Mouse (Mus musculus): ENCODE results near the gene Fry. TPM values are rescaled to one million over a fixed set of nuclear protein-coding genes. Genes with fewer than 3 reads are reported as not detected.
A peak's percentile ranks its signal among the peaks of the same experiment; 100 is the strongest.

The Fry gene
- polyA plus RNA-seq, 1 experiment from 2014 or later, result 21.1 TPM

DNA sequence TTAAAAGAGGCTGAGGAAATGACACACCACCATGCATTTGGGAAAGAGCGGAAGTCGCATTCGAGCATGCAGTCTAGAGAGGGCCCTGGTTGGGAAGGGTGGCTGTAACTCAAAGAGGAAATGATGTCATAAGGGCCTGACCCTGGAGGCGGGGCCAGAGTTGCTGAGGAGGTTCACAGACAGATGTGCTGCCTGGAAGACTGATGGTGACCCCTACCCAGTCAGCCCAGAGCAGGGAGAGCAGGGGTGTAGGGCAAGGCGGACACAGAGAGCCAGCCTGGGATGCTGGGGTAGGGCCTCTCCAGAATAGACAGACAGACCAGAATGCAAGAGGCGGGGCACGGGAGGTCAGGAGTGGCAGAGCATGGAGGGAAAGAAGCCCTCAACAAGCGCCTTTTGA, 290.5 kb downstream of the Fry start:
- WGBS, result 71% methylated on average over 8 of the region's 8 CpGs
- Histone ChIP-seq H3K4me1 (ENCODE audit: control insufficient read depth, insufficient read depth, low read length) (no peaks in the 10 kb centered on the region), H3K4me3 (ENCODE audit: low read depth, low read length) (no peak overlapping the region), H3K4me2 (ENCODE audit: low read depth) (no peak overlapping the region), H3K9me3 (ENCODE audit: control insufficient read depth, low read length) (no peaks in the 10 kb centered on the region), H3K27me3 (ENCODE audit: control insufficient read depth, insufficient read depth, low read length) (no peaks in the 10 kb centered on the region), H3K36me3 (ENCODE audit: control insufficient read depth, insufficient read depth, low read length) (no peaks in the 10 kb centered on the region), H3K9ac (ENCODE audit: low read length) (no peak overlapping the region), H3K27ac (ENCODE audit: low read depth, low read length) (no peak overlapping the region)
- DNase-seq (ENCODE audit: low spot score) (no peak), ATAC-seq (ENCODE audit: insufficient read depth, low FRiP score, low TSS enrichment) (no peak)

DNA sequence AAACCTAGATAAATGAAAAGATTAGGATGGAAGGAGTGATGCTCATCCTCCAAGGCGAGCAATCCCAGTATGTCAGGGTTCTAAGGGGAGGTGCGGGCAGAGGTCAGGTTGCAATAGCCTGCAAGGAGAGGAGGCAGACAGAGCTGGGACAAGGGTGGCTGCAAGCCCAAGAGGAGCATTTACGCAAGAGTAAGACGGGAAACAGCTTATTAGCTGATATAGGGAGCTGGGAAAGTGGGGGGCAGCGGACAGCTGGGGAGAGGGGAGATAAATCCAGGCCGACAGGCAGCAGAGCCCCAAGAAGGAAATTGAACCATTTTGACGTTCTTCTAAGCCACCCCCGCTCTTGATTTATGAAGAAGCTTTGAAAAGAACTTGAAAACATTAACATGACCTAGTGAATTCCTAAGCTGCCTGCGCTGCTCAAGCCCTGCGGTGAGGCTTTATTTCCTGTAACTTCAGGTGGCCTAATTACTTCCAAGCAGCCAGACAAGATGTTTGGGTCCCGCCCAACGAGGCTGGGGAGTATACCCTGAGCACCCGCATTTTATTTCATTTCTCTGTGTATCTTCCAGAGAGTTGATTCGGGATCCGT, 291.1 kb downstream of the Fry start:
- no peak overlapping the region for H3K9ac ChIP-seq (ENCODE audit: low read length)
- no peak for DNase-seq (ENCODE audit: low spot score)
- ATAC-seq (ENCODE audit: insufficient read depth, low FRiP score, low TSS enrichment), result no peak
- H3K9me3 ChIP-seq (ENCODE audit: control insufficient read depth, low read length), result no peaks in the 10 kb centered on the region
- no peaks in the 10 kb centered on the region for H3K27me3 ChIP-seq (ENCODE audit: control insufficient read depth, insufficient read depth, low read length)
- 49% methylated on average over 15 of the region's 15 CpGs for WGBS
- no peak overlapping the region for H3K4me3 ChIP-seq (ENCODE audit: low read depth, low read length)
- H3K27ac ChIP-seq (ENCODE audit: low read depth, low read length), result no peak overlapping the region
- H3K4me2 ChIP-seq (ENCODE audit: low read depth), result no peak overlapping the region
- H3K36me3 ChIP-seq (ENCODE audit: control insufficient read depth, insufficient read depth, low read length), result no peaks in the 10 kb centered on the region
- H3K4me1 ChIP-seq (ENCODE audit: control insufficient read depth, insufficient read depth, low read length), result no peaks in the 10 kb centered on the region

DNA sequence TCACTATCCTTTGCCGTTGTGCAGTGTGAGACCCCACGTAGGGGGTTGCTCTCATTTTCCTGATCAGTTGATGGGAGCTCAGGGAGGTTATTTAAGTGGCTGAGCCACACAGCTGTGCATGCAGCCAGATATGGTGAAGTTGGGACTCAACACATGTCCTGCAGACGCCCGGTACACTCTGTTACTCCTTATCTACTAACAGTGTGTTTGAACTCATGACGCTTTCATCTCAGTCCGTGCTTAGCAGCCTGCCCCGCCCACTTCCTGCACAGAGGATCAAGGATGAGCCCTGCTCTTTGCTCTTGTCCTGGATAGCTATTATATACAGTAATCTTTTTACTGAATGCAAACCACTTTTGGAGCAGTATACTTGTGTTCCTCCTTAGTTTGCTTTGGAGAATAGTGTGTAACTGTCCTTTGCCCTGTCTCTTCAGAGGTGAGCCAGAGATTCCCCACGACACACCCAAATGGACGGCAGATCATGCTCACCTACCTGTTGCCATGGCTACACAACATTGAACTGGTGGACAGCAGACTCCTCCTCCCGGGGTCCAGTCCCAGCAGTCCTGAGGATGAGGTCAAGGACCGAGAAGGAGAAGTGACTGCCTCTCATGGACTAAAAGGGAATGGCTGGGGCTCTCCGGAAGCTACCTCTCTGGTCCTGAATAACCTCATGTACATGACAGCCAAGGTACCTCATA, 294.5 kb downstream of the Fry start:
- DNase-seq (ENCODE audit: low spot score) (no peak), ATAC-seq (ENCODE audit: insufficient read depth, low FRiP score, low TSS enrichment) (no peak)
- no peak overlapping the region for H3K4me3 ChIP-seq (ENCODE audit: low read depth, low read length)
- no peak overlapping the region for H3K4me2 ChIP-seq (ENCODE audit: low read depth)
- no peaks in the 10 kb centered on the region for H3K9me3 ChIP-seq (ENCODE audit: control insufficient read depth, low read length)
- no peak overlapping the region for H3K9ac ChIP-seq (ENCODE audit: low read length)
- H3K4me1 ChIP-seq (ENCODE audit: control insufficient read depth, insufficient read depth, low read length), result no peaks in the 10 kb centered on the region
- no peaks in the 10 kb centered on the region for H3K36me3 ChIP-seq (ENCODE audit: control insufficient read depth, insufficient read depth, low read length)
- 81% methylated on average over 12 of the region's 12 CpGs for WGBS
- H3K27ac ChIP-seq (ENCODE audit: low read depth, low read length), result no peak overlapping the region
- H3K27me3 ChIP-seq (ENCODE audit: control insufficient read depth, insufficient read depth, low read length), result no peaks in the 10 kb centered on the region

DNA sequence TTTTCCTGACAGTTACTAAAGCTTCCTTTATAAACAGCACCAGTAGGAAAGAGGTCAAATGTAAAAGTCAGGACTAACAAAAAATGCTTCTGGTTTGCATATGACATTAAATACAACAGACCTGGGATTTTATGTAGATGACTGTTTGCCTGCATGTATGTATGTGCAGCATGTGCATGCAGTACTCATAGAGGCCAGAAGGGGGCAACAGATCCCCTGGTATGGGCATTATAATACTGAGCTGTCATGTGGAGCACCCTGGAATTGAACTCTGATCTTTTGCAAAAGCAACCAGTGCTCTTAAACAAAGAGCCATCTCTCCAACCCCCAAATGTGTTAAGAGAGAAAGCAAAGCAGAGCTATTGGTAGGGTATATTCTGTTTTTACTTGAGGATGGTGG, 296.4 kb downstream of the Fry start:
- H3K9ac ChIP-seq (ENCODE audit: low read length), result no peak overlapping the region
- no peak overlapping the region for H3K4me3 ChIP-seq (ENCODE audit: low read depth, low read length)
- H3K36me3 ChIP-seq (ENCODE audit: control insufficient read depth, insufficient read depth, low read length), result no peaks in the 10 kb centered on the region
- no peaks in the 10 kb centered on the region for H3K27me3 ChIP-seq (ENCODE audit: control insufficient read depth, insufficient read depth, low read length)
- DNase-seq (ENCODE audit: low spot score) (no peak), ATAC-seq (ENCODE audit: insufficient read depth, low FRiP score, low TSS enrichment) (no peak)
- H3K4me2 ChIP-seq (ENCODE audit: low read depth), result no peak overlapping the region
- no peaks in the 10 kb centered on the region for H3K4me1 ChIP-seq (ENCODE audit: control insufficient read depth, insufficient read depth, low read length)
- no peaks in the 10 kb centered on the region for H3K9me3 ChIP-seq (ENCODE audit: control insufficient read depth, low read length)
- H3K27ac ChIP-seq (ENCODE audit: low read depth, low read length), result no peak overlapping the region

DNA sequence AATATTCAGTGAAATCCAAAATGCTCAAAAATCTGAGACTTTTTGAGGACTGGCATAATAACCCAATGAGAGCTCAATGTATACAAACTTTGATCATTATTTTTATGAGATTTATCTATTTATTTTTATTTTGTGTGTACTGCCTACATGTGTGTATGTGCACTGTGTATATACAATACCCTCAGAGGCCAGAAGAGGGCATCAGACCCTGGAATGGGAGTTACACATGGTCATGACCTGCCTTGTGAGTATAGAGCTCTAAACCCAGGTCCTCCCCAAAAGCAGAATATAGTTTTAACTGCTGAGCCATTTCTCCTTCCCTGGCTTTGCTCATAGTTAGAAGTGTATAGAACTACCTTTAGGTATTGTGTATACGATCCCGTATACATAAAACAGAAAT, 298.8 kb downstream of the Fry start:
- Histone ChIP-seq H3K27me3 (ENCODE audit: control insufficient read depth, insufficient read depth, low read length) (no peaks in the 10 kb centered on the region), H3K9ac (ENCODE audit: low read length) (no peak overlapping the region), H3K27ac (ENCODE audit: low read depth, low read length) (no peak overlapping the region), H3K4me2 (ENCODE audit: low read depth) (no peak overlapping the region), H3K4me3 (ENCODE audit: low read depth, low read length) (no peak overlapping the region), H3K9me3 (ENCODE audit: control insufficient read depth, low read length) (no peaks in the 10 kb centered on the region), H3K36me3 (ENCODE audit: control insufficient read depth, insufficient read depth, low read length) (no peaks in the 10 kb centered on the region), H3K4me1 (ENCODE audit: control insufficient read depth, insufficient read depth, low read length) (no peaks in the 10 kb centered on the region)
- DNase-seq (ENCODE audit: low spot score) (no peak), ATAC-seq (ENCODE audit: insufficient read depth, low FRiP score, low TSS enrichment) (no peak)
- WGBS, result 92% methylated on average over 2 of the region's 2 CpGs

DNA sequence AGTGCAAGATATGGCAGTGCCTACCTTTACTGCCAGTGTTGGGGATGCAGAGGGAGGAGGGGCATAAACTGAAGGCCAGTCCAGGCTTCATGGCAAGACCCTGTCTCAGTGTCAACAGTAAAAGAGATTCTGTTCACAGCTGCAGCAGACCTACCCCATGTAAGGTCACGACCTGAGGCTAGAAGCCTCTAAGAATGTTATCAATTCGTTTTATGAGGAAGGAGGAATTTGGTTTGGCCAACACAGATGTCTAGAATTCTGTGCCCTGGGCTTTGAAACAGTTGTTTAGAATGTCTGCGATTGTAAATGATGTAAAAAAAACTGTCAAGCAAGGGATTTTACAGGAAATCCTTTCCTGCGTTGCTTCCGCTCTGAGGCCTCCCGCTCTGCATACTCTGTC, 299.6 kb downstream of the Fry start:
- Histone ChIP-seq H3K9me3 (ENCODE audit: control insufficient read depth, low read length) (no peaks in the 10 kb centered on the region), H3K4me1 (ENCODE audit: control insufficient read depth, insufficient read depth, low read length) (no peaks in the 10 kb centered on the region), H3K27ac (ENCODE audit: low read depth, low read length) (no peak overlapping the region), H3K9ac (ENCODE audit: low read length) (no peak overlapping the region), H3K4me2 (ENCODE audit: low read depth) (no peak overlapping the region), H3K36me3 (ENCODE audit: control insufficient read depth, insufficient read depth, low read length) (no peaks in the 10 kb centered on the region), H3K4me3 (ENCODE audit: low read depth, low read length) (no peak overlapping the region), H3K27me3 (ENCODE audit: control insufficient read depth, insufficient read depth, low read length) (no peaks in the 10 kb centered on the region)
- 58% methylated on average over 6 of the region's 6 CpGs for WGBS
- DNase-seq (ENCODE audit: low spot score) (no peak), ATAC-seq (ENCODE audit: insufficient read depth, low FRiP score, low TSS enrichment) (no peak)

DNA sequence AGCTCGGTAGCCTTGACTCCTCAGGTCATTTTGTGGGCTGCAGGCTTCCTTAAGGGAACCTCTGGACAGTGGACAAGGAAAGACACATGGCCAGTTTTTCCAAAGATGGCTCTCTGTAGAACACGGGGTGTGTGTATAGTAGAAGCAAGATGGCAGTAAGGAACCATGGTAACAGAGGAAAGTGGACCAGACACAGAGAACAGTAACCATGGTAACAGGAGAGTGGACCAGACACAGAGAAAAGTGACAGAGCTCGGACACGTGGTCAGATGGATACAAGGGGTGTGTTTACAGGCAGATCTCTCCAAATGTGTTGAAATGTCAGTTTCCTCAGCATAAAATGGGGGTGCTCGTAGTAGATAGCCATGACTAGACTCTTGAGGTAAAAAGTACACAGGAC, 306.6 kb downstream of the Fry start:
- Histone ChIP-seq H3K4me1 (ENCODE audit: control insufficient read depth, insufficient read depth, low read length) (no peaks in the 10 kb centered on the region), H3K36me3 (ENCODE audit: control insufficient read depth, insufficient read depth, low read length) (no peaks in the 10 kb centered on the region), H3K27ac (ENCODE audit: low read depth, low read length) (no peak overlapping the region), H3K27me3 (ENCODE audit: control insufficient read depth, insufficient read depth, low read length) (no peaks in the 10 kb centered on the region), H3K9ac (ENCODE audit: low read length) (no peak overlapping the region), H3K4me2 (ENCODE audit: low read depth) (no peak overlapping the region), H3K4me3 (ENCODE audit: low read depth, low read length) (no peak overlapping the region), H3K9me3 (ENCODE audit: control insufficient read depth, low read length) (no peaks in the 10 kb centered on the region)
- DNase-seq (ENCODE audit: low spot score), result no peak
- no peak for ATAC-seq (ENCODE audit: insufficient read depth, low FRiP score, low TSS enrichment)
- 78% methylated on average over 5 of the region's 5 CpGs for WGBS

DNA sequence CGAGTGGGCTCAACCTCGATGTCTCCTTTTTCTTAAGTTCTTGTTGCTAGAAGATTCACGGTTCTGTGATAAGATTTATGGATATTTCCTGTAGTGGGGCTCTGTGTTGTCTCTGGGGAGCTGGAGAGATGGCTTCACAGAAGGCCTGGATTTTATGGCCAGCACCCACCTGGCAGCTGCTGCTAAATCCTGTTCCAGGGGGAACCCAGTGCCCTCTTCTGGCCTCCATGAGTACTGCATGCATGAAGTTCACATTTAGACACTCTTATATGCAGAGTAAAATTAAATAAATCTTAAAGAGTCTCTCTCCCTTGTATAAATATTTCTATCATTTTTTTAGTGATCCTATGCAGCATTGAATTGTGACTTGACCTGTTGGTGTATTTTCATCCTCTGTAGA, 308.1 kb downstream of the Fry start:
- H3K27me3 ChIP-seq (ENCODE audit: control insufficient read depth, insufficient read depth, low read length), result no peaks in the 10 kb centered on the region
- no peak overlapping the region for H3K9ac ChIP-seq (ENCODE audit: low read length)
- no peaks in the 10 kb centered on the region for H3K9me3 ChIP-seq (ENCODE audit: control insufficient read depth, low read length)
- WGBS, result 78% methylated on average over 3 of the region's 3 CpGs
- no peaks in the 10 kb centered on the region for H3K36me3 ChIP-seq (ENCODE audit: control insufficient read depth, insufficient read depth, low read length)
- H3K4me3 ChIP-seq (ENCODE audit: low read depth, low read length), result no peak overlapping the region
- no peaks in the 10 kb centered on the region for H3K4me1 ChIP-seq (ENCODE audit: control insufficient read depth, insufficient read depth, low read length)
- DNase-seq (ENCODE audit: low spot score) (peak; percentile 33), ATAC-seq (ENCODE audit: insufficient read depth, low FRiP score, low TSS enrichment) (no peak)
- H3K27ac ChIP-seq (ENCODE audit: low read depth, low read length), result no peak overlapping the region
- H3K4me2 ChIP-seq (ENCODE audit: low read depth), result no peak overlapping the region

DNA sequence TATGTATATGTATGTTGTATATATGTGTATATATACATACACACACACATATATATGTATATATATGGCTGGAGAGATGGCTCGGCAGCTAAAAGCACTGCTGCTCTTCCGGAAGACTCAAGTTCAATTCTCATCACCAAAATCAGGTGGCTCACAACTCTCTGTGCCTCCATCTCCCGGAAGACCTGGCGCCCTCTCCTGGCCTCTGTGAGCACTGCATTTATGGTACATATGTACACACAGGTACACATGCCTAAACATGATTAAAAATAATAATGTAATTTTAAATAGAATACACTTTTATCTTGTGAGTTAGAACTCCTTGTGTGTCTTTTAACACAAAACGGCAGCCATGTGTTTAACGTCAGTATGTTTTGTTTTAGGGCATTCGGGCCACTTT, 312.8 kb downstream of the Fry start:
- H3K4me2 ChIP-seq (ENCODE audit: low read depth), result no peak overlapping the region
- peaks cover 9% of the 10 kb centered on the region for H3K36me3 ChIP-seq (ENCODE audit: control insufficient read depth, insufficient read depth, low read length)
- H3K4me3 ChIP-seq (ENCODE audit: low read depth, low read length), result no peak overlapping the region
- no peaks in the 10 kb centered on the region for H3K4me1 ChIP-seq (ENCODE audit: control insufficient read depth, insufficient read depth, low read length)
- no peak for ATAC-seq (ENCODE audit: insufficient read depth, low FRiP score, low TSS enrichment)
- no peaks in the 10 kb centered on the region for H3K27me3 ChIP-seq (ENCODE audit: control insufficient read depth, insufficient read depth, low read length)
- no peaks in the 10 kb centered on the region for H3K9me3 ChIP-seq (ENCODE audit: control insufficient read depth, low read length)
- WGBS, result 93% methylated on average over 7 of the region's 7 CpGs
- H3K27ac ChIP-seq (ENCODE audit: low read depth, low read length), result no peak overlapping the region
- H3K9ac ChIP-seq (ENCODE audit: low read length), result no peak overlapping the region
- DNase-seq (ENCODE audit: low spot score), result no peak
